Mouse (Mus musculus): ENCODE data around the gene Rtp3. TPM values are rescaled to one million over a fixed set of nuclear protein-coding genes. Genes with fewer than 3 reads are reported as not detected.
A peak's percentile ranks its signal among the peaks of the same experiment; 100 is the strongest.

Gene Rtp3
- total RNA-seq, 2 experiments from 2014 or later, result 0.92 to 0.93 TPM

- DNase-seq, result no peak
Measured at GRCm38 (mm10) chr9:110979411-110979810, 11.0 kb downstream of the Rtp3 start.

- DNase-seq, result no peak
Measured at GRCm38 (mm10) chr9:110965910-110966231, 24.5 kb downstream of the Rtp3 start.

GRCm38 (mm10) chr9:110965062-110965909 lies 25.1 kb downstream of the Rtp3 start:
- DNase-seq, result no peak

GRCm38 (mm10) chr9:110963566-110964115 lies 26.7 kb downstream of the Rtp3 start:
- no peak for DNase-seq

GRCm38 (mm10) chr9:110961386-110961785 lies 29.0 kb downstream of the Rtp3 start:
- DNase-seq, result no peak

GRCm38 (mm10) chr9:110960230-110961149 lies 29.9 kb downstream of the Rtp3 start:
- no peak for DNase-seq

GRCm38 (mm10) chr9:110959669-110960068 lies 30.7 kb downstream of the Rtp3 start:
- no peak for DNase-seq

- DNase-seq, result no peak
Measured at GRCm38 (mm10) chr9:110955962-110956361, 34.4 kb downstream of the Rtp3 start.

- DNase-seq, result no peak
Measured at GRCm38 (mm10) chr9:110954681-110955445, 35.5 kb downstream of the Rtp3 start.

- peak; percentile 69 for DNase-seq
Measured at GRCm38 (mm10) chr9:110953550-110954461, 36.6 kb downstream of the Rtp3 start.

- no peak for DNase-seq
Measured at GRCm38 (mm10) chr9:110952931-110953549, 37.3 kb downstream of the Rtp3 start.

GRCm38 (mm10) chr9:110952398-110952797 lies 38.0 kb downstream of the Rtp3 start:
- no peak for DNase-seq

- no peak for DNase-seq
Measured at GRCm38 (mm10) chr9:110951866-110952265, 38.5 kb downstream of the Rtp3 start.

- DNase-seq, result no peak
Measured at GRCm38 (mm10) chr9:110951397-110951796, 39.0 kb downstream of the Rtp3 start, which contains the start of gene Lrrc2. Gene Lrrc2 (plus strand): TSS chr9:110951545.

- DNase-seq, result no peak
Measured at GRCm38 (mm10) chr9:110950109-110950508, 40.3 kb downstream of the Rtp3 start.

GRCm38 (mm10) chr9:110948813-110949310 lies 41.5 kb downstream of the Rtp3 start:
- DNase-seq, result no peak

- no peak for DNase-seq
Measured at GRCm38 (mm10) chr9:110947900-110948299, 42.5 kb downstream of the Rtp3 start.

- no peak for DNase-seq
Measured at GRCm38 (mm10) chr9:110947261-110947661, 43.1 kb downstream of the Rtp3 start.

GRCm38 (mm10) chr9:110946548-110947044 lies 43.8 kb downstream of the Rtp3 start:
- DNase-seq, result no peak

- no peak for DNase-seq
Measured at GRCm38 (mm10) chr9:110945926-110946325, 44.5 kb downstream of the Rtp3 start, which contains the start of gene Tdgf1. Gene Tdgf1 (minus strand): TSS chr9:110946158.

All from gastrocnemius, postnatal 10 days (tissue).